Mouse (Mus musculus) embryonic fibroblast, embryonic 13.5 days (primary cell): ENCODE measurements around the gene Trpc2.

Experiments
- CTCF ChIP-seq: IDR thresholded peaks from 2 replicates; pipeline ENCODE4 v1.5.1; 2011; ENCODE audit warnings: mild to moderate bottlenecking, control low read depth, low read length, moderate library complexity, borderline replicate concordance; ENCODE audit not compliant: insufficient read depth
- POLR2A ChIP-seq: IDR thresholded peaks from 2 replicates; pipeline ENCODE4 v1.6.1; 2011; ENCODE audit warnings: low read depth, mild to moderate bottlenecking, control low read depth, low read length, moderate library complexity

GRCm38 (mm10) chr7:102137464-102137863 is 54.5 kb downstream of the Trpc2 start:
- TF ChIP-seq POLR2A (no peak), CTCF (peak; percentile 44; the same call in 1 of the 2 replicates)
